Mouse (Mus musculus) liver, adult (tissue): Measurements from ENCODE around the gene Fabp7.

Source experiments
- GATA4 ChIP-seq: IDR thresholded peaks from 2 replicates; pipeline ENCODE4 v1.6.1; 2014; ENCODE audit warnings: mild to moderate bottlenecking, low read length; ENCODE audit not compliant: insufficient replicate concordance

The Fabp7 gene

GRCm38 (mm10) chr10:57784876-57785150, at the start of gene Fabp7:
Gene Fabp7, plus strand, starts transcription at chr10:57784881.
- no peak for TF ChIP-seq GATA4

GRCm38 (mm10) chr10:57740733-57741132, 43.9 kb upstream of the Fabp7 start:
- no peak for TF ChIP-seq GATA4

GRCm38 (mm10) chr10:57741351-57741750, 43.3 kb upstream of the Fabp7 start:
- no peak for TF ChIP-seq GATA4

GRCm38 (mm10) chr10:57743045-57743444, 41.6 kb upstream of the Fabp7 start:
- TF ChIP-seq GATA4 = no peak

- TF ChIP-seq GATA4 = peak; percentile 46
Measured at GRCm38 (mm10) chr10:57743606-57744016, 41.1 kb upstream of the Fabp7 start.

- TF ChIP-seq GATA4 = no peak
Measured at GRCm38 (mm10) chr10:57744128-57744765, 40.4 kb upstream of the Fabp7 start.

- no peak for TF ChIP-seq GATA4
Measured at GRCm38 (mm10) chr10:57745452-57745851, 39.2 kb upstream of the Fabp7 start.

- TF ChIP-seq GATA4 = no peak
Measured at GRCm38 (mm10) chr10:57747127-57747526, 37.6 kb upstream of the Fabp7 start.

- TF ChIP-seq GATA4 = no peak
Measured at GRCm38 (mm10) chr10:57753343-57753742, 31.3 kb upstream of the Fabp7 start.

GRCm38 (mm10) chr10:57755201-57755736, 29.4 kb upstream of the Fabp7 start:
- no peak for TF ChIP-seq GATA4

GRCm38 (mm10) chr10:57758999-57759398, 25.7 kb upstream of the Fabp7 start:
- TF ChIP-seq GATA4 = no peak

- TF ChIP-seq GATA4 = no peak
Measured at GRCm38 (mm10) chr10:57760694-57761093, 24.0 kb upstream of the Fabp7 start.

- TF ChIP-seq GATA4 = no peak
Measured at GRCm38 (mm10) chr10:57763044-57763443, 21.6 kb upstream of the Fabp7 start.

- no peak for TF ChIP-seq GATA4
Measured at GRCm38 (mm10) chr10:57783289-57784130, 1.2 kb upstream of the Fabp7 start.

GRCm38 (mm10) chr10:57784131-57784875, 378 bp upstream of the Fabp7 start:
- no peak for TF ChIP-seq GATA4

GRCm38 (mm10) chr10:57785552-57785951, 871 bp downstream of the Fabp7 start:
- no peak for TF ChIP-seq GATA4
